Comparison of ENCODE assay signal across 14 mouse cellular contexts in the genomic region with DNA sequence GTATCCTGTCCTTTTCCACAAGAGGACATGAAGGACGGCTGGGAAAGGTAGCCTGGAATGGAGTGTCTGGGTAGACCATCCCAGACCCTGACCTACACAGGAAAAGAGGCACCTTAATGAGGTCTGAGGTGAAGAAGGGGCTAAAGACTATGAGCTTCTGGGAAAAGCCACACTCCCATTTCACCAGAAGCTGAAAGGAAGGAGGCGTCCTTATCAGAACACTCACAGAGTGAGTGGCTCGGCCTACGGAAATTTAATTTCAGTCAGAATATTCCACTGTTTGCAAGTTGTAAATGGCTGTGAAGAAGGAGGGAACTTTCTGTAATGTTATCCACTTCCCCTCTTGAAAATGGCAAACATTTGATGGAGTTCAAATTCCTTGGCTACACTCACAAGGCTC. TPM values are rescaled to one million over a fixed set of nuclear protein-coding genes. Genes with fewer than 3 reads are reported as not detected.
A peak's percentile ranks its signal among the peaks of the same experiment; 100 is the strongest.
DNase-seq lines count a peak whose midpoint lies in the region; ATAC-seq and TF ChIP-seq lines count a peak whose summit lies in the region.
"Had no signal": no experiment of that assay in that cellular context is flagged by ENCODE, and none has a peak within 500 bp of the region (broad histone marks: within the 10 kb centered on the region; RNA-seq: fewer than 3 reads in every experiment).

No protein-coding gene starts in this region.

- H3K27ac ChIP-seq in heart, embryonic 16.5 days (ENCODE audit: low read length): peak overlapping the region; percentile 59; the same call in 1 of the 2 replicates
- no peak overlapping the region for H3K27ac ChIP-seq in heart, embryonic 12.5 days (ENCODE audit: poor library complexity, severe bottlenecking)
- H3K27ac ChIP-seq in liver, postnatal 0 days (ENCODE audit: low read depth): 0 out of 2 replicates have a peak overlapping the region, but pooled peaks have one; percentile 40
- H3K27ac ChIP-seq: limb, embryonic 15.5 days; midbrain, embryonic 12.5 days had no signal

- WGBS in heart, embryonic 16.5 days: 40% methylated on average over 4 of the region's 4 CpGs
- WGBS in heart, embryonic 12.5 days: 25% methylated on average over 4 of the region's 4 CpGs
- 39% methylated on average over 4 of the region's 4 CpGs for WGBS in liver, postnatal 0 days (ENCODE audit: insufficient replicate concordance)

- no peak for ATAC-seq in heart, embryonic 16.5 days (replicated peaks; ENCODE audit: extremely low read depth, insufficient read depth, low FRiP score)
- ATAC-seq in heart, embryonic 12.5 days (ENCODE audit: insufficient number of reproducible peaks, low FRiP score): no peak
- no peak for ATAC-seq in megakaryocyte, adult 5-6 weeks (ENCODE audit: poor library complexity, severe bottlenecking)
- no peak for ATAC-seq in liver, postnatal 0 days
- ATAC-seq: intestine, embryonic 16.5 days had no signal

- H3K36me3 ChIP-seq in heart, embryonic 16.5 days (ENCODE audit: control insufficient read depth, insufficient read depth): no peaks in the 10 kb centered on the region
- no peaks in the 10 kb centered on the region for H3K36me3 ChIP-seq in heart, embryonic 12.5 days
- H3K36me3 ChIP-seq in megakaryocyte, embryonic 14.5 days (replicated peaks; ENCODE audit: low read length): peaks cover 54% of the 10 kb centered on the region
- no peaks in the 10 kb centered on the region for H3K36me3 ChIP-seq in liver, postnatal 0 days (replicated peaks; ENCODE audit: insufficient read depth, low read length)
- H3K36me3 ChIP-seq: limb, embryonic 15.5 days; midbrain, embryonic 12.5 days had no signal

- intact Hi-C loops in left cerebral cortex, postnatal 14 days (cut with DNase I): no loop called here

- no peak overlapping the region for H3K4me2 ChIP-seq in heart, embryonic 16.5 days (ENCODE audit: low read depth, low read length)
- no peak overlapping the region for H3K4me2 ChIP-seq in heart, embryonic 12.5 days
- no peak overlapping the region for H3K4me2 ChIP-seq in liver, postnatal 0 days (ENCODE audit: low read depth, low read length)
- H3K4me2 ChIP-seq: limb, embryonic 15.5 days; midbrain, embryonic 12.5 days had no signal

- no peak overlapping the region for H3K9ac ChIP-seq in heart, embryonic 16.5 days (ENCODE audit: low read length)
- H3K9ac ChIP-seq in heart, embryonic 12.5 days: no peak overlapping the region
- H3K9ac ChIP-seq in liver, postnatal 0 days (replicated peaks): no peak overlapping the region
- H3K9ac ChIP-seq: limb, embryonic 15.5 days; midbrain, embryonic 12.5 days had no signal

- H3K4me1 ChIP-seq in heart, embryonic 16.5 days (ENCODE audit: control insufficient read depth, insufficient read depth, low read length): peaks cover 12% of the 10 kb centered on the region
- peaks cover 25% of the 10 kb centered on the region for H3K4me1 ChIP-seq in heart, embryonic 12.5 days (replicated peaks)
- peaks cover 99% of the 10 kb centered on the region for H3K4me1 ChIP-seq in megakaryocyte, embryonic 14.5 days
- peaks cover 30% of the 10 kb centered on the region for H3K4me1 ChIP-seq in liver, postnatal 0 days (ENCODE audit: insufficient read depth)

- no peak for TF ChIP-seq EP300 in liver, postnatal 0 days (IDR thresholded peaks at IDR 0.05; ENCODE audit: low read depth)

- DNase-seq in c-Kit-positive CD71-positive TER-119-positive erythroid progenitor cells, embryonic 14.5 days (ENCODE audit: low spot score): peak; percentile 60
- DNase-seq in liver, postnatal 0 days: no peak
- no peak for DNase-seq in cerebellum, postnatal 10 days
- no peak for DNase-seq in left cerebral cortex, postnatal 14 days (ENCODE audit: low spot score in 2 of 2)
- DNase-seq: adrenal gland, adult 2 months; cerebellum, adult 9-10 months had no signal

- TF ChIP-seq CTCF in liver, postnatal 0 days (IDR thresholded peaks at IDR 0.05; ENCODE audit: low read depth): no peak

- no peaks in the 10 kb centered on the region for H3K27me3 ChIP-seq in heart, embryonic 16.5 days (ENCODE audit: control insufficient read depth, insufficient read depth, low read length)
- H3K27me3 ChIP-seq in heart, embryonic 12.5 days (replicated peaks): no peaks in the 10 kb centered on the region
- H3K27me3 ChIP-seq in megakaryocyte, embryonic 14.5 days (replicated peaks): no peaks in the 10 kb centered on the region
- H3K27me3 ChIP-seq in liver, postnatal 0 days (ENCODE audit: insufficient read depth, low read length): no peaks in the 10 kb centered on the region
- H3K27me3 ChIP-seq: limb, embryonic 15.5 days; midbrain, embryonic 12.5 days had no signal

- H3K9me3 ChIP-seq in heart, embryonic 16.5 days (replicated peaks; ENCODE audit: control insufficient read depth, low read length): no peaks in the 10 kb centered on the region
- H3K9me3 ChIP-seq in heart, embryonic 12.5 days (replicated peaks): no peaks in the 10 kb centered on the region
- H3K9me3 ChIP-seq in megakaryocyte, embryonic 14.5 days: no peaks in the 10 kb centered on the region
- no peaks in the 10 kb centered on the region for H3K9me3 ChIP-seq in liver, postnatal 0 days (ENCODE audit: low read length)
- H3K9me3 ChIP-seq: limb, embryonic 15.5 days; midbrain, embryonic 12.5 days had no signal

- no peak overlapping the region for H3K4me3 ChIP-seq in heart, embryonic 16.5 days (ENCODE audit: low read length)
- no peak overlapping the region for H3K4me3 ChIP-seq in heart, embryonic 12.5 days
- H3K4me3 ChIP-seq in megakaryocyte, embryonic 14.5 days (replicated peaks): peak overlapping the region; percentile 90
- H3K4me3 ChIP-seq in liver, postnatal 0 days (ENCODE audit: low read depth, low read length): no peak overlapping the region
- H3K4me3 ChIP-seq: limb, embryonic 15.5 days; midbrain, embryonic 12.5 days; myocyte had no signal

RNA-seq across cellular contexts. Expression of a gene that starts 8.7 kb away (rescaled TPM):
- polyA plus RNA-seq in heart, embryonic 16.5 days (2015; fragmentation: Nextera tagmentation; extraction: Ambion mirVana): 3.9 and 4.1 TPM in 2 replicates
- polyA plus RNA-seq in heart, embryonic 12.5 days (2016; fragmentation: Nextera tagmentation; extraction: Ambion mirVana): 3.5 and 3.6 TPM in 2 replicates
- polyA plus RNA-seq in megakaryocyte, embryonic 14.5 days (2012; ENCODE audit: insufficient read depth, low replicate concordance): 13.5 and 15.9 TPM in 2 replicates
- 0.13 and 0.30 TPM in 2 replicates for total RNA-seq in megakaryocyte, adult 5-6 weeks (2015)
- 0.22 and 2.0 TPM in 2 replicates for total RNA-seq in megakaryocyte, adult 5-6 weeks (2017)
- 4.5 and 5.1 TPM in 2 replicates for polyA plus RNA-seq in liver, postnatal 0 days (2015; fragmentation: Nextera tagmentation; extraction: Ambion mirVana)
- under 1 TPM; 0.59 to 0.70 TPM for total RNA-seq in left cerebral cortex, postnatal 14 days (2021)

RNA-seq across cellular contexts. Expression of a gene that starts 34.6 kb away (rescaled TPM):
- 9.1 and 9.3 TPM in 2 replicates for polyA plus RNA-seq in heart, embryonic 16.5 days (2015; fragmentation: Nextera tagmentation; extraction: Ambion mirVana)
- 7.3 and 7.9 TPM in 2 replicates for polyA plus RNA-seq in heart, embryonic 12.5 days (2016; fragmentation: Nextera tagmentation; extraction: Ambion mirVana)
- 9.9 and 29.2 TPM in 2 replicates for polyA plus RNA-seq in megakaryocyte, embryonic 14.5 days (2012; ENCODE audit: insufficient read depth, low replicate concordance)
- total RNA-seq in megakaryocyte, adult 5-6 weeks (2015): 3.9 and 4.1 TPM in 2 replicates
- 1.5 and 1.7 TPM in 2 replicates for total RNA-seq in megakaryocyte, adult 5-6 weeks (2017)
- polyA plus RNA-seq in liver, postnatal 0 days (2015; fragmentation: Nextera tagmentation; extraction: Ambion mirVana): 9.6 and 11.0 TPM in 2 replicates
- total RNA-seq in left cerebral cortex, postnatal 14 days (2021): 1 to 10 TPM; 4.5 to 4.9 TPM
